Mouse (Mus musculus) lung, embryonic 15.5 days (tissue): Measurements from ENCODE around the gene Nrbf2. TPM values are rescaled to one million over a fixed set of nuclear protein-coding genes. Genes with fewer than 3 reads are reported as not detected.

Experiments
- ATAC-seq: fragments of 200-750 bp; cut with Nextera tagmentation; 2 replicates; pipeline ENCODE4 v1.8.0; 2017; ENCODE audit warnings: moderate number of reproducible peaks, borderline replicate concordance; ENCODE audit not compliant: low FRiP score, low TSS enrichment; ENCODE audit errors: extremely low read depth
- H3K27ac ChIP-seq: fragments of 300-500 bp; sonication (generic); 2 replicates; pipeline ENCODE4 v1.5.1; 2015; ENCODE audit warnings: moderate library complexity, mild to moderate bottlenecking, inconsistent platforms
- H3K27me3 ChIP-seq: fragments of 300-500 bp; sonication (generic); 2 replicates; pipeline ENCODE4 v1.6.1; 2015; ENCODE audit warnings: inconsistent platforms
- H3K36me3 ChIP-seq: fragments of 300-500 bp; sonication (generic); 2 replicates; pipeline ENCODE4 v1.6.1; 2015; ENCODE audit warnings: inconsistent platforms
- H3K4me1 ChIP-seq: fragments of 300-500 bp; sonication (generic); 2 replicates; pipeline ENCODE4 v1.6.1; 2015; ENCODE audit warnings: inconsistent platforms
- H3K4me2 ChIP-seq: fragments of 300-500 bp; sonication (generic); 2 replicates; pipeline ENCODE4 v1.6.1; 2015; ENCODE audit warnings: inconsistent platforms, mild to moderate bottlenecking, moderate library complexity
- H3K4me3 ChIP-seq: fragments of 300-500 bp; sonication (generic); 2 replicates; pipeline ENCODE4 v1.5.1; 2015; ENCODE audit warnings: mild to moderate bottlenecking, inconsistent platforms
- H3K9ac ChIP-seq: fragments of 300-500 bp; sonication (generic); 2 replicates; pipeline ENCODE4 v1.6.1; 2015; ENCODE audit warnings: inconsistent platforms
- H3K9me3 ChIP-seq: fragments of 300-500 bp; sonication (generic); 2 replicates; pipeline ENCODE4 v1.6.1; 2016; ENCODE audit warnings: inconsistent platforms
- WGBS: fragments of 180-500 bp; shearing (Covaris S2); methylation state at CpG from one replicate; pipeline ENCODE4 v1.1.7; 2015; 5-methylcytosine and 5-hydroxymethylcytosine counted together
- polyA plus RNA-seq: library from polyadenylated mRNA; unstranded; fragments of >200 nt; fragmentation: Nextera tagmentation; extraction: Ambion mirVana; gene quantifications from 2 replicates; pipeline ENCODE4 v1.2.1, GENCODE M21; 2015

The Nrbf2 gene
- polyA plus RNA-seq, 1 experiment from 2014 or later, result 34.4 TPM

DNA sequence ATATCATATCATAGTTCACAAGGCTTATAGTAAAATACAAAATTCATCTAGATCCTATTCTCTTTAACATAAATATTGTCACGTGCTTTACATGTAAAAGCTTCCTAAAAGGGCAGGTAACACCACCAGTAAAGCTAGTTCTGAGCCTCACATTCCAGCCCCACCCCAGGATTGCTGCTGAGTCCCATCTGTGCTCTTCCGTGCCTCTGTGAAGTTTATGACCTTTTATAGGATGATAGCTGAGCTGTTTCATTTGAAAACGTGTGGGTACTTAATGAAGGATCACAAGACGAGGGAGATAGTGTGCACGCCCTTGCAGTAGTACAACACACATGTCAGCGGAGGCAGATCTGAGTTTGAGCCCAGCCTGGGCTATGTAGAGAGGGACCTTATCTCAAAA, 54.7 kb downstream of the Nrbf2 start:
- Histone ChIP-seq H3K4me3 (no peak overlapping the region), H3K4me2 (no peak overlapping the region), H3K9me3 (no peaks in the 10 kb centered on the region), H3K27me3 (no peaks in the 10 kb centered on the region), H3K9ac (no peak overlapping the region), H3K36me3 (peaks cover 42% of the 10 kb centered on the region), H3K4me1 (peaks cover 8% of the 10 kb centered on the region; the same call in 1 of the 2 replicates), H3K27ac (no peak overlapping the region)
- 71% methylated on average over 6 of the region's 6 CpGs for WGBS
- no peak for ATAC-seq

DNA sequence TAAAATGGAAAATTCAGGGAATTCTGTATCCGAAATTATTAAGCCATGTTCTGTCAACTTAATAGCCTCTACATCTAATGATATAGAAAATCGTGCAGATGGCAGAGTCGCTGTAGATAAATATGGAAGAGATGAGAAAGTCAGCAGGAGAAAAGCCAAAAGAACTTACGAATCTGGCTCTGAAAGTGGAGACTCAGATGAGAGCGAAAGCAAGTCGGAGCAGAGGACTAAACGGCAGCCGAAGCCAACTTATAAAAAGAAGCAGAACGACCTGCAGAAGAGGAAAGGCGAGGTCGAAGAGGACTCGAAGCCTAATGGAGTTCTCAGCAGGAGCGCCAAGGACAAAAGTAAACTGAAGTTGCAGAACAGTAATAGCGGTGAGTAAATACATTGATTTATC, 58.6 kb downstream of the Nrbf2 start:
- Histone ChIP-seq H3K9ac (no peak overlapping the region), H3K4me2 (no peak overlapping the region), H3K27ac (0 out of 2 replicates have a peak overlapping the region, but pooled peaks have one; percentile 46), H3K27me3 (no peaks in the 10 kb centered on the region), H3K4me3 (no peak overlapping the region), H3K36me3 (peaks cover 35% of the 10 kb centered on the region), H3K9me3 (no peaks in the 10 kb centered on the region), H3K4me1 (peaks cover 8% of the 10 kb centered on the region; the same call in 1 of the 2 replicates)
- WGBS, result 85% methylated on average over 14 of the region's 14 CpGs
- ATAC-seq, result no peak

DNA sequence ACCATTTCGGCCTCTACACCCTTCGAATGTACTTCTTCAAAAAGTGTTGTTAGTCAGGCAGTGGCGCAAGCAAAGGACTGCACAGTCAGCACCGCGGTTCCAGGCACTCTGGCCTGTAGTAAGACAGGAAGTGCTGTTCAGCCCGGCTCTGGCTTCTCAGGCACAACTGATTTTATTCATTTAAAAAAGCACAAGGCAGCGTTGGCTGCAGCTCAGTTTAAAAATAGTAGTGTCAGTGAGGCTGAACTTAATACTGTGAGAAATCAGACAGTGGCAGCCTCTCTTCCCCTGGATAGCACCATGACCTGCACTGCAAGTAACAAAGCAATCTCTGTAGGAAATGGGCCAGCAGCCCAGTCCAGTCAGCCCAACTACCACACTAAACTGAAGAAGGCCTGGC, 59.0 kb downstream of the Nrbf2 start:
- Histone ChIP-seq H3K36me3 (peaks cover 31% of the 10 kb centered on the region), H3K9me3 (no peaks in the 10 kb centered on the region), H3K4me1 (peaks cover 8% of the 10 kb centered on the region; the same call in 1 of the 2 replicates), H3K9ac (no peak overlapping the region), H3K4me3 (no peak overlapping the region), H3K4me2 (no peak overlapping the region), H3K27ac (peak overlapping the region; percentile 46; the same call in 1 of the 2 replicates), H3K27me3 (no peaks in the 10 kb centered on the region)
- WGBS, result 57% methylated on average over 7 of the region's 7 CpGs
- ATAC-seq, result peak; percentile 72; the same call in 1 of the 2 replicates

GRCm38 (mm10) chr10:67225528-67225927, 59.6 kb downstream of the Nrbf2 start:
- peak overlapping the region; percentile 46; the same call in 1 of the 2 replicates for H3K27ac ChIP-seq
- no peaks in the 10 kb centered on the region for H3K27me3 ChIP-seq
- H3K4me2 ChIP-seq, result no peak overlapping the region
- WGBS, result 84% methylated on average over 6 of the region's 6 CpGs
- peaks cover 8% of the 10 kb centered on the region; the same call in 1 of the 2 replicates for H3K4me1 ChIP-seq
- no peak overlapping the region for H3K9ac ChIP-seq
- H3K9me3 ChIP-seq, result no peaks in the 10 kb centered on the region
- no peak overlapping the region for H3K4me3 ChIP-seq
- H3K36me3 ChIP-seq, result peaks cover 27% of the 10 kb centered on the region
- ATAC-seq, result no peak

DNA sequence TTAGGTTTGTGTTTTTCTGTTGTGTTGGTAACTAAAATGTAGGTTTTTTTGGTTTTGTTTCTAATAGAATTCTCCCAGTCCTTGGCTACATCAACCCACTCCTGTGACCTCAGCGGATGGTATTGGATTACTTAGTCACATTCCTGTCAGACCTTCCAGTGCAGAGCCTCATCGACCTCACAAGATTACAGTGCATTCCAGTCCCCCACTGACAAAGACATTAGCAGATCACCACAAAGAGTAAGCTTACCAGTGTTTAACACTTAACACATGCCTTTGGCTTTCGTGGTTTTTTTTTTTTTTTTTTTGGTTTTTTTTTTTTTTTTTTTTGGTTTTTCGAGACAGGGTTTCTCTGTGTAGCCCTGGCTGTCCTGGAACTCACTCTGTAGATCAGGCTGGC, 61.2 kb downstream of the Nrbf2 start:
- no peak overlapping the region for H3K4me2 ChIP-seq
- H3K27ac ChIP-seq, result no peak overlapping the region
- no peaks in the 10 kb centered on the region for H3K27me3 ChIP-seq
- ATAC-seq, result no peak
- H3K4me1 ChIP-seq, result peaks cover 14% of the 10 kb centered on the region; the same call in 1 of the 2 replicates
- H3K36me3 ChIP-seq, result peaks cover 40% of the 10 kb centered on the region
- no peaks in the 10 kb centered on the region for H3K9me3 ChIP-seq
- 65% methylated on average over 3 of the region's 4 CpGs for WGBS
- H3K9ac ChIP-seq, result no peak overlapping the region
- no peak overlapping the region for H3K4me3 ChIP-seq

GRCm38 (mm10) chr10:67221284-67221683, 63.8 kb downstream of the Nrbf2 start:
- 43% methylated on average over 5 of the region's 5 CpGs for WGBS
- Histone ChIP-seq H3K9me3 (no peaks in the 10 kb centered on the region), H3K27ac (no peak overlapping the region), H3K27me3 (no peaks in the 10 kb centered on the region), H3K4me2 (no peak overlapping the region), H3K9ac (no peak overlapping the region), H3K4me3 (no peak overlapping the region), H3K36me3 (peaks cover 43% of the 10 kb centered on the region), H3K4me1 (peaks cover 11% of the 10 kb centered on the region; the same call in 1 of the 2 replicates)
- no peak for ATAC-seq

- Histone ChIP-seq H3K27me3 (no peaks in the 10 kb centered on the region), H3K4me1 (0 out of 2 replicates have a peak, but pooled peaks cover 6% of the 10 kb centered on the region), H3K27ac (no peak overlapping the region), H3K4me3 (no peak overlapping the region), H3K36me3 (peaks cover 33% of the 10 kb centered on the region), H3K9me3 (no peaks in the 10 kb centered on the region), H3K9ac (no peak overlapping the region), H3K4me2 (no peak overlapping the region)
- WGBS, result 67% methylated on average over 4 of the region's 4 CpGs
- ATAC-seq, result no peak
Observed at GRCm38 (mm10) chr10:67220251-67220650, 64.9 kb downstream of the Nrbf2 start.

DNA sequence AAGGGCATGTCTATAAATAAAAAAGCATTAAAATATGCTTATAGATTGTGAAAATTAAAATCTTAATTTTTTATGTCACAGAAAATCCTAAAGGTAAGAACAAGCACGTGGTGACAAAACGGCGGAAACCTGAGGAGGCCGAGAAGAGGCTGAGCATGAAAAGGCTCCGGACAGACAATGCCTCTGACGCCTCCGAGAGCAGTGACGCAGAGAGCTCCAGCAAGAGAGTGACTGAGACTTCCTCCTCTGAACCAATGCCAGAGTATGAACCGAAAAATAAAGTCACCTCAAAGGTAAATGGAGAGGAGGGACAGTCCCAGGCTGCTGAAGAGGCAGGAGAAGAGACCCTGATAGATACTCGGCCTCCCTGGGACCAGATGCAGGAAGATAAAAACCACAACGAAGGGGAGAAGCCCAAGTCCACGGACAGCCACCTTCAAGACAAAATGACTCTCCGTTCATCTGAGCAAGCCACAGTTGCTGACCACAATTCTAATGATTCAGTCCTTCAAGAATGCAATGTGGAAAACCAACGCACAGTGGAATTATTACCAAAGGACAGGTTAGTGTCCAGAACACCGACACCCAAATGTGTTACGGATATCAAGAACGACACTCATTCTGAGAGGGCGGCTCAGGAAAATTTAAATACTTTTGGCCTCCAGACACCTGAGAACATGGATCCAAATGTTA, 66.1 kb downstream of the Nrbf2 start:
- Histone ChIP-seq H3K27ac (no peak overlapping the region), H3K9me3 (no peaks in the 10 kb centered on the region), H3K9ac (no peak overlapping the region), H3K4me2 (no peak overlapping the region), H3K4me3 (no peak overlapping the region), H3K27me3 (no peaks in the 10 kb centered on the region), H3K36me3 (peaks cover 24% of the 10 kb centered on the region), H3K4me1 (peaks cover 9% of the 10 kb centered on the region; the same call in 1 of the 2 replicates)
- no peak for ATAC-seq
- WGBS, result 92% methylated on average over 18 of the region's 18 CpGs

DNA sequence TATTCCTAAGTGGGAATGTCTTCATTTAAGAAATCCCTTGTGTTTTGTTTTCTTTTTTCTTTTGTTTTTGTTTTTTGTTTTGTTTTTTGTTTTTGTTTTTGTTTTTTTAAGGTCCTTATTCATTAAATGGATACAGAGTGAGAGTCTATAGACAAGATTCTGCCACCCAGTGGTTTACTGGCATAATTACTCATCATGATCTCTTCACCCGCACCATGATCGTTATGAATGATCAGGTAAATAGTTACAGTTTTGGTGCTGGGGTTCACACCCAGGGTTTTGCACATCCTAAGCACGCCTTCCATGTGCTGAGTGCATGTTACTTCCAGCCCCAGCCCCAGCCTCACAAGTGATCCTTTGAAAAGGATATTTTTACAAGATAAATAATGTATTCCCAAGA, 68.2 kb downstream of the Nrbf2 start:
- H3K27ac ChIP-seq, result no peak overlapping the region
- no peak for ATAC-seq
- 87% methylated on average over 3 of the region's 3 CpGs for WGBS

More for the DNA sequence above, 68.2 kb downstream of the Nrbf2 start:
- Histone ChIP-seq H3K9ac (no peak overlapping the region), H3K4me3 (no peak overlapping the region), H3K4me1 (peaks cover 9% of the 10 kb centered on the region; the same call in 1 of the 2 replicates), H3K4me2 (no peak overlapping the region), H3K27me3 (no peaks in the 10 kb centered on the region), H3K9me3 (no peaks in the 10 kb centered on the region), H3K36me3 (peaks cover 24% of the 10 kb centered on the region)

Other genes with a start within 250 kb of the Nrbf2 start
- 30.7 and 35.2 TPM in 2 replicates for gene Jmjd1c, start 189.2 kb downstream of the Nrbf2 start, polyA plus RNA-seq
- 35.7 and 39.3 TPM in 2 replicates for gene Reep3, start 188.4 kb downstream of the Nrbf2 start, polyA plus RNA-seq